Comparison of ENCODE assay signal across 30 mouse cellular contexts in genomic region chr1:164083046-164083445, GRCm38 (mm10). TPM values are rescaled to one million over a fixed set of nuclear protein-coding genes. Genes with fewer than 3 reads are reported as not detected.
DNase-seq lines count a peak whose midpoint lies in the region; TF ChIP-seq lines count a peak whose summit lies in the region.
"Had no signal": no experiment of that assay in that cellular context is flagged by ENCODE, and none has a peak within 500 bp of the region (broad histone marks: within the 10 kb centered on the region; RNA-seq: fewer than 3 reads in every experiment).

No protein-coding gene starts in this region.

- H3K27me3 ChIP-seq in spleen, adult 2 months (ENCODE audit: control insufficient read depth, insufficient read depth, low read length), result no peaks in the 10 kb centered on the region
- H3K27me3 ChIP-seq: embryonic facial prominence, embryonic 12.5 days; embryonic facial prominence, embryonic 15.5 days; forebrain, embryonic 12.5 days; forebrain, embryonic 15.5 days; heart, embryonic 13.5 days; hindbrain, embryonic 12.5 days; hindbrain, embryonic 15.5 days; intestine, embryonic 15.5 days had no signal

- TF ChIP-seq POLR2A in spleen, adult 2 months (IDR thresholded peaks at IDR 0.05; ENCODE audit: low read depth, low read length), result no peak
- TF ChIP-seq POLR2A in bone marrow, adult 2 months (IDR thresholded peaks at IDR 0.05; ENCODE audit: borderline replicate concordance, control insufficient read depth, low read depth, low read length), result no peak

- H3K4me3 ChIP-seq in spleen, adult 2 months (ENCODE audit: extremely low read depth, insufficient read depth, insufficient read length), result no peak overlapping the region
- H3K4me3 ChIP-seq in bone marrow, adult 2 months (replicated peaks; ENCODE audit: control insufficient read depth, low read depth, low read length), result no peak overlapping the region
- H3K4me3 ChIP-seq: embryonic facial prominence, embryonic 12.5 days; embryonic facial prominence, embryonic 15.5 days; forebrain, embryonic 12.5 days; forebrain, embryonic 15.5 days; heart, adult 2 months; heart, embryonic 10.5 days; heart, embryonic 13.5 days; hindbrain, embryonic 12.5 days; hindbrain, embryonic 15.5 days; intestine, embryonic 15.5 days had no signal

- no peak for DNase-seq in spleen, adult 2 months (ENCODE audit: low read depth in 1 of 2, low spot score in 2 of 2)
- no peak for DNase-seq in spleen, adult 18-20 months
- peak; percentile 63 for DNase-seq in induced T-regulatory cell, adult 2 months (ENCODE audit: low read depth)
- DNase-seq in naive thymus-derived CD4-positive, alpha-beta T cell, adult 2 months (ENCODE audit: low read depth), result peak; percentile 54
- DNase-seq in urinary bladder, adult 2 months (ENCODE audit: low spot score), result no peak
- no peak for DNase-seq in left cerebral cortex, adult 18-20 months (ENCODE audit: low spot score in 2 of 2)
- DNase-seq in embryo, embryonic 10.5 days (ENCODE audit: low spot score), result no peak
- DNase-seq: adrenal gland, postnatal 10 days; adrenal gland, postnatal 36 days; B cell, adult 2 months; cerebellum, adult 11 months; cerebellum, adult 8-10 months; cerebellum, postnatal 10 days; cerebellum, postnatal 36 days; gastrocnemius, postnatal 25 days; heart, adult 2 months; heart, postnatal 14 days; heart, postnatal 4 days had no signal

- H3K36me3 ChIP-seq in spleen, adult 2 months (ENCODE audit: control insufficient read depth, insufficient read depth, low read length), result peaks cover 11% of the 10 kb centered on the region
- H3K36me3 ChIP-seq: embryonic facial prominence, embryonic 12.5 days; embryonic facial prominence, embryonic 15.5 days; forebrain, embryonic 12.5 days; forebrain, embryonic 15.5 days; heart, embryonic 10.5 days; heart, embryonic 13.5 days; hindbrain, embryonic 12.5 days; hindbrain, embryonic 15.5 days; intestine, embryonic 15.5 days had no signal

- peaks cover 39% of the 10 kb centered on the region for H3K4me1 ChIP-seq in spleen, adult 2 months (ENCODE audit: control insufficient read depth, insufficient read depth, insufficient read length)
- H3K4me1 ChIP-seq in bone marrow, adult 2 months (ENCODE audit: control insufficient read depth, insufficient read depth, low read length), result peaks cover 6% of the 10 kb centered on the region
- H3K4me1 ChIP-seq: embryonic facial prominence, embryonic 12.5 days; embryonic facial prominence, embryonic 15.5 days; forebrain, embryonic 12.5 days; forebrain, embryonic 15.5 days; heart, embryonic 10.5 days; heart, embryonic 13.5 days; hindbrain, embryonic 12.5 days; hindbrain, embryonic 15.5 days; intestine, embryonic 15.5 days had no signal

- peak overlapping the region; percentile 73 for H3K27ac ChIP-seq in spleen, adult 2 months (ENCODE audit: insufficient read depth, low read length)
- peak overlapping the region; percentile 22; the same call in 1 of the 2 replicates for H3K27ac ChIP-seq in bone marrow, adult 2 months (ENCODE audit: control insufficient read depth, insufficient read depth, low read depth, low read length, poor library complexity)
- H3K27ac ChIP-seq: embryonic facial prominence, embryonic 12.5 days; embryonic facial prominence, embryonic 15.5 days; forebrain, embryonic 12.5 days; forebrain, embryonic 15.5 days; heart, adult 2 months; heart, embryonic 10.5 days; heart, embryonic 13.5 days; hindbrain, embryonic 12.5 days; hindbrain, embryonic 15.5 days; intestine, embryonic 15.5 days had no signal

- no peak for TF ChIP-seq CTCF in spleen, adult 2 months (IDR thresholded peaks at IDR 0.05; ENCODE audit: extremely low read depth, insufficient read depth, insufficient read length, insufficient replicate concordance)
- TF ChIP-seq CTCF in bone marrow, adult 2 months (IDR thresholded peaks at IDR 0.05; ENCODE audit: control insufficient read depth, insufficient read depth, low read length), result no peak

- WGBS in spleen, adult 2 months, result 67% methylated on average over 4 of the region's 4 CpGs
- 18% methylated on average over 4 of the region's 4 CpGs for WGBS in bone marrow, adult 2 months

RNA-seq across cellular contexts. Expression of gene Sell, which starts 21.3 kb away (rescaled TPM):
- 68.6 and 72.4 TPM in 2 replicates for polyA plus RNA-seq in spleen, adult 2 months (2012; rRNA removed)
- polyA plus RNA-seq in bone marrow, adult 2 months (2011; ENCODE audit: insufficient read depth, insufficient read length, low replicate concordance, missing spikeins), result 36.0 and 70.4 TPM in 2 replicates
- 1.2 and 1.9 TPM in 2 replicates for polyA plus RNA-seq in urinary bladder, adult 2 months (2012; rRNA removed)
- not detected for total RNA-seq in left cerebral cortex, adult 18-20 months (2021)
- polyA plus RNA-seq: forebrain, embryonic 12.5 days; heart, embryonic 10.5 days had no signal

RNA-seq across cellular contexts. Expression of gene Selp, which starts 32.0 kb away (rescaled TPM):
- 2.2 and 2.8 TPM in 2 replicates for polyA plus RNA-seq in spleen, adult 2 months (2012; rRNA removed)
- polyA plus RNA-seq in bone marrow, adult 2 months (2011; ENCODE audit: insufficient read depth, insufficient read length, low replicate concordance, missing spikeins), result 4.4 and 17.1 TPM in 2 replicates
- polyA plus RNA-seq in urinary bladder, adult 2 months (2012; rRNA removed), result 5.5 and 6.8 TPM in 2 replicates
- total RNA-seq in left cerebral cortex, adult 18-20 months (2021), result not detected
- polyA plus RNA-seq: embryonic facial prominence, embryonic 12.5 days; forebrain, embryonic 12.5 days; forebrain, embryonic 15.5 days; hindbrain, embryonic 12.5 days; hindbrain, embryonic 15.5 days had no signal

RNA-seq across cellular contexts. Expression of gene Sele, which starts 35.0 kb away (rescaled TPM):
- polyA plus RNA-seq in spleen, adult 2 months (2012; rRNA removed), result 0.09 and 0.13 TPM in 2 replicates
- polyA plus RNA-seq in bone marrow, adult 2 months (2011; ENCODE audit: insufficient read depth, insufficient read length, low replicate concordance, missing spikeins), result 1.2 and 1.4 TPM in 2 replicates
- polyA plus RNA-seq in urinary bladder, adult 2 months (2012; rRNA removed), result 13.6 and 18.0 TPM in 2 replicates
- total RNA-seq in left cerebral cortex, adult 18-20 months (2021), result under 1 TPM in 1 of 2 experiments, not detected in 1; 0.12 TPM
- total RNA-seq: ES-E14; gastrocnemius, adult 8-10 months had no signal
- polyA plus RNA-seq: embryonic facial prominence, embryonic 12.5 days; forebrain, embryonic 12.5 days; forebrain, embryonic 15.5 days; heart, embryonic 10.5 days; hindbrain, embryonic 12.5 days; hindbrain, embryonic 15.5 days had no signal

Comparison
In these comparisons a context has a peak if more than half of its experiments do, and no peak if none do; other contexts are left out.
1. DNase-seq: peak in induced T-regulatory cell, adult 2 months (single experiment) and naive thymus-derived CD4-positive, alpha-beta T cell, adult 2 months (single experiment); none in spleen, adult 2 months (0 of 2), spleen, adult 18-20 months (0 of 2), urinary bladder, adult 2 months (single experiment), left cerebral cortex, adult 18-20 months (0 of 2) and embryo, embryonic 10.5 days (single experiment).
2. RNA of gene Sell, which starts 21.3 kb away (polyA plus RNA-seq): 68.6 to 72.4 TPM in spleen, adult 2 months and 36.0 to 70.4 TPM in bone marrow, adult 2 months; 1.2 to 1.9 TPM in urinary bladder, adult 2 months; every median in the first group is over 10 times any median in the second.